Mouse (Mus musculus) kidney, embryonic 16.5 days (tissue): Measurements from ENCODE around the gene Lrrc4c. TPM values are rescaled to one million over a fixed set of nuclear protein-coding genes. Genes with fewer than 3 reads are reported as not detected.
A peak's percentile ranks its signal among the peaks of the same experiment; 100 is the strongest.

Experiments
- ATAC-seq: fragments of 200-750 bp; cut with Nextera tagmentation; 2 replicates; pipeline ENCODE4 v1.8.0; 2017; ENCODE audit warnings: moderate TSS enrichment; ENCODE audit not compliant: low FRiP score, low TSS enrichment
- H3K27ac ChIP-seq: fragments of 300-500 bp; sonication (generic); 2 replicates; pipeline ENCODE4 v1.5.1; 2014; ENCODE audit warnings: low read length
- H3K27me3 ChIP-seq: fragments of 300-500 bp; sonication (generic); 2 replicates; pipeline ENCODE4 v1.6.1; 2014; ENCODE audit warnings: low read length, control low read depth, mixed read lengths; ENCODE audit not compliant: insufficient read depth
- H3K36me3 ChIP-seq: fragments of 300-500 bp; sonication (generic); 2 replicates; pipeline ENCODE4 v1.6.1; 2014; ENCODE audit warnings: low read length, control low read depth, mixed read lengths; ENCODE audit not compliant: insufficient read depth
- H3K4me1 ChIP-seq: fragments of 300-500 bp; sonication (generic); 2 replicates; pipeline ENCODE4 v1.6.1; 2014; ENCODE audit warnings: low read length, control low read depth, mixed read lengths; ENCODE audit not compliant: insufficient read depth
- H3K4me2 ChIP-seq: fragments of 300-500 bp; sonication (generic); replicated peaks from 2 replicates; pipeline ENCODE4 v1.6.1; 2014; ENCODE audit warnings: low read depth, low read length
- H3K4me3 ChIP-seq: fragments of 300-500 bp; sonication (generic); 2 replicates; pipeline ENCODE4 v1.5.1; 2014; ENCODE audit warnings: mild to moderate bottlenecking, low read length
- H3K9ac ChIP-seq: fragments of 300-500 bp; sonication (generic); replicated peaks from 2 replicates; pipeline ENCODE4 v1.6.1; 2014; ENCODE audit warnings: low read length
- H3K9me3 ChIP-seq: fragments of 300-500 bp; sonication (generic); 2 replicates; pipeline ENCODE4 v1.6.1; 2016; ENCODE audit warnings: low read length, control low read depth
- whole genome bisulfite sequencing: fragments of 180-500 bp; shearing (Covaris S2); extraction: QIAGEN DNeasy Blood & Tissue Kit; methylation state at CpG from one replicate; pipeline ENCODE4 v1.1.7; 2014; 5-methylcytosine and 5-hydroxymethylcytosine counted together
- polyA plus RNA-seq: library from polyadenylated mRNA; unstranded; fragments of >200 nt; fragmentation: Nextera tagmentation; extraction: Ambion mirVana; gene quantifications from 2 replicates; pipeline ENCODE4 v1.2.1, GENCODE M21; 2015

The Lrrc4c gene
- polyA plus RNA-seq, 1 experiment from 2014 or later: 0.69 TPM

- no peaks in the 10 kb centered on the region for H3K36me3 ChIP-seq
- H3K27ac ChIP-seq: no peak overlapping the region
- no peak overlapping the region for H3K4me3 ChIP-seq
- no peaks in the 10 kb centered on the region for H3K9me3 ChIP-seq
- H3K9ac ChIP-seq: no peak overlapping the region
- H3K4me2 ChIP-seq: no peak overlapping the region
- H3K4me1 ChIP-seq: no peaks in the 10 kb centered on the region
- H3K27me3 ChIP-seq: peaks cover 10% of the 10 kb centered on the region
- WGBS: 46% methylated on average over 2 of the region's 2 CpGs
- no peak for ATAC-seq
Observed at GRCm38 (mm10) chr2:97469396-97469795, 1151.4 kb downstream of the Lrrc4c start.

GRCm38 (mm10) chr2:97478175-97478924 lies 1160.4 kb downstream of the Lrrc4c start:
- Histone ChIP-seq H3K27me3 (no peaks in the 10 kb centered on the region), H3K36me3 (no peaks in the 10 kb centered on the region), H3K9me3 (no peaks in the 10 kb centered on the region), H3K9ac (no peak overlapping the region), H3K4me3 (no peak overlapping the region), H3K27ac (no peak overlapping the region), H3K4me2 (no peak overlapping the region), H3K4me1 (no peaks in the 10 kb centered on the region)
- 67% methylated on average over 10 of the region's 10 CpGs for WGBS
- ATAC-seq: peak; percentile 19; the same call in 1 of the 2 replicates

- H3K4me1 ChIP-seq: no peaks in the 10 kb centered on the region
- WGBS: 77% methylated on average over 4 of the region's 4 CpGs
- H3K27ac ChIP-seq: no peak overlapping the region
- no peak overlapping the region for H3K4me3 ChIP-seq
- no peak overlapping the region for H3K4me2 ChIP-seq
- H3K36me3 ChIP-seq: no peaks in the 10 kb centered on the region
- no peak for ATAC-seq
- no peak overlapping the region for H3K9ac ChIP-seq
- no peaks in the 10 kb centered on the region for H3K9me3 ChIP-seq
- no peaks in the 10 kb centered on the region for H3K27me3 ChIP-seq
Observed at GRCm38 (mm10) chr2:97478925-97479298, 1160.9 kb downstream of the Lrrc4c start.

GRCm38 (mm10) chr2:97484990-97485389 lies 1167.0 kb downstream of the Lrrc4c start:
- no peak overlapping the region for H3K4me2 ChIP-seq
- no peak overlapping the region for H3K27ac ChIP-seq
- ATAC-seq: no peak
- no peaks in the 10 kb centered on the region for H3K27me3 ChIP-seq
- no peaks in the 10 kb centered on the region for H3K36me3 ChIP-seq
- H3K9me3 ChIP-seq: no peaks in the 10 kb centered on the region
- H3K4me3 ChIP-seq: no peak overlapping the region
- H3K4me1 ChIP-seq: no peaks in the 10 kb centered on the region
- H3K9ac ChIP-seq: no peak overlapping the region
- WGBS: 63% methylated on average over 1 of the region's 1 CpGs

GRCm38 (mm10) chr2:97485609-97486008 lies 1167.6 kb downstream of the Lrrc4c start:
- H3K27ac ChIP-seq: no peak overlapping the region
- WGBS: 67% methylated on average over 2 of the region's 2 CpGs
- H3K4me3 ChIP-seq: no peak overlapping the region
- H3K4me1 ChIP-seq: no peaks in the 10 kb centered on the region
- H3K36me3 ChIP-seq: no peaks in the 10 kb centered on the region
- ATAC-seq: no peak
- no peak overlapping the region for H3K4me2 ChIP-seq
- no peaks in the 10 kb centered on the region for H3K9me3 ChIP-seq
- H3K27me3 ChIP-seq: no peaks in the 10 kb centered on the region
- no peak overlapping the region for H3K9ac ChIP-seq

- Histone ChIP-seq H3K36me3 (no peaks in the 10 kb centered on the region), H3K9ac (no peak overlapping the region), H3K4me1 (no peaks in the 10 kb centered on the region), H3K4me3 (no peak overlapping the region), H3K27ac (no peak overlapping the region), H3K27me3 (no peaks in the 10 kb centered on the region), H3K9me3 (no peaks in the 10 kb centered on the region), H3K4me2 (no peak overlapping the region)
- WGBS: 47% methylated on average over 5 of the region's 5 CpGs
- ATAC-seq: no peak
Observed at GRCm38 (mm10) chr2:97487567-97487966, 1169.6 kb downstream of the Lrrc4c start.

- no peak overlapping the region for H3K4me3 ChIP-seq
- no peaks in the 10 kb centered on the region for H3K4me1 ChIP-seq
- no peak overlapping the region for H3K4me2 ChIP-seq
- no peaks in the 10 kb centered on the region for H3K9me3 ChIP-seq
- H3K36me3 ChIP-seq: no peaks in the 10 kb centered on the region
- no peak overlapping the region for H3K9ac ChIP-seq
- H3K27me3 ChIP-seq: no peaks in the 10 kb centered on the region
- no peak for ATAC-seq
- no peak overlapping the region for H3K27ac ChIP-seq
Observed at GRCm38 (mm10) chr2:97497069-97497468, 1179.1 kb downstream of the Lrrc4c start.

GRCm38 (mm10) chr2:97502501-97502900 lies 1184.5 kb downstream of the Lrrc4c start:
- Histone ChIP-seq H3K27me3 (no peaks in the 10 kb centered on the region), H3K9ac (no peak overlapping the region), H3K27ac (no peak overlapping the region), H3K4me2 (no peak overlapping the region), H3K4me1 (no peaks in the 10 kb centered on the region), H3K9me3 (no peaks in the 10 kb centered on the region), H3K4me3 (no peak overlapping the region), H3K36me3 (no peaks in the 10 kb centered on the region)
- 91% methylated on average over 1 of the region's 1 CpGs for WGBS
- ATAC-seq: no peak

- H3K27ac ChIP-seq: no peak overlapping the region
- no peak overlapping the region for H3K9ac ChIP-seq
- no peaks in the 10 kb centered on the region for H3K4me1 ChIP-seq
- H3K4me3 ChIP-seq: no peak overlapping the region
- no peak overlapping the region for H3K4me2 ChIP-seq
- ATAC-seq: no peak
- WGBS: 69% methylated on average over 5 of the region's 5 CpGs
- no peaks in the 10 kb centered on the region for H3K36me3 ChIP-seq
- no peaks in the 10 kb centered on the region for H3K9me3 ChIP-seq
- no peaks in the 10 kb centered on the region for H3K27me3 ChIP-seq
Observed at GRCm38 (mm10) chr2:97504902-97505301, 1186.9 kb downstream of the Lrrc4c start.

- Histone ChIP-seq H3K27me3 (no peaks in the 10 kb centered on the region), H3K9me3 (no peaks in the 10 kb centered on the region), H3K27ac (no peak overlapping the region), H3K4me3 (no peak overlapping the region), H3K36me3 (no peaks in the 10 kb centered on the region), H3K9ac (no peak overlapping the region), H3K4me2 (no peak overlapping the region), H3K4me1 (no peaks in the 10 kb centered on the region)
- WGBS: 78% methylated on average over 2 of the region's 2 CpGs
- ATAC-seq: no peak
Observed at GRCm38 (mm10) chr2:97524256-97524922, 1206.4 kb downstream of the Lrrc4c start.
